Mouse (Mus musculus): ENCODE results near the gene Gm20503. TPM values are rescaled to one million over a fixed set of nuclear protein-coding genes. Genes with fewer than 3 reads are reported as not detected.

The Gm20503 gene
- total and polyA plus RNA-seq, 3 experiments: 0.13 to 0.70 TPM; not detected in 1

DNA sequence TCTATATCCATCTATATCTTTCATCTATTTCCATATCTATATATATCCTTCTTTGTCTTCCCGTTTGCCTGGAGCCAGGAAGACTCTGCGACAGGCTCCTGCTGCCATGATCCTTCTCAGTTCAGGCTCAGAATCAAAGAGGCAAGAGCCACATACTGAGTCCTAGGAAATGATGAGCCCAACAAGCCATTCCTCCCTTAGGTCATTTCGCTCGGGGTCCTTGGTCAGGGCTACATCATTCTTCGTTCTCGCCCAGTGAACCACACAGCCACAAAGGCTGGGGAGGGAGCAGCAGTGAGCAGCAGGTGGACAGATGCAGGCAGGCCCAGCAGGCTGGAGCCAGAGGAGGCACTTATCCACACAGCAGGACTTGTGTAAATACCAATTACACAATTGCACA, 21.6 kb upstream of the Gm20503 start:
- H3K36me3 ChIP-seq (replicated peaks in 1 of 2; ENCODE audit: control insufficient read depth in 1 of 2, insufficient read depth in 1 of 2, low read length in 1 of 2): no peaks in the 10 kb centered on the region

GRCm38 (mm10) chr4:58982806-58983205, 20.2 kb upstream of the Gm20503 start:
- in situ Hi-C loops (cut with MboI; ENCODE audit: low pct_ligation_motif_present, low pct_unique_long_range_greater_than_20kb, low sequenced_read_pairs) (no loop called here), dilution Hi-C loops (cut with MboI; ENCODE audit: extremely low pct_ligation_motif_present, extremely low pct_unique_long_range_greater_than_20kb, low sequenced_read_pairs) (no loop called here)
- H3K4me2 ChIP-seq (ENCODE audit: insufficient read depth, low read depth, poor library complexity, severe bottlenecking): no peak overlapping the region
- no peak for TF ChIP-seq E2F4 (IDR thresholded peaks at IDR 0.05; ENCODE audit: insufficient replicate concordance, low read depth, low read length)
- TF ChIP-seq POLR2AphosphoS2 (IDR thresholded peaks at IDR 0.05; ENCODE audit: low read depth, low read length): no peak
- no peak for TF ChIP-seq USF1 (IDR thresholded peaks at IDR 0.05; ENCODE audit: low read depth, low read length)
- no peak for TF ChIP-seq ZMIZ1 (IDR thresholded peaks at IDR 0.05; ENCODE audit: low read depth, low read length)
- TF ChIP-seq PAX5 (IDR thresholded peaks at IDR 0.05; ENCODE audit: low read length): no peak
- TF ChIP-seq JUND (conservative IDR thresholded peaks at IDR 0.05; ENCODE audit: low read depth, low read length): no peak
- no peak for TF ChIP-seq UBTF (IDR thresholded peaks at IDR 0.05; ENCODE audit: low read depth, low read length)
- TF ChIP-seq JUN (IDR thresholded peaks at IDR 0.05; ENCODE audit: insufficient read depth, low read depth, low read length): no peak
- no peak for TF ChIP-seq TCF12 (IDR thresholded peaks at IDR 0.05; ENCODE audit: low read depth, low read length)
- H3K79me2 ChIP-seq (replicated peaks; ENCODE audit: control insufficient read depth, extremely low read depth, insufficient read depth, poor library complexity, severe bottlenecking): no peaks in the 10 kb centered on the region
- no peak overlapping the region for H3K9ac ChIP-seq (ENCODE audit: insufficient read depth, low read depth)
- no peaks in the 10 kb centered on the region for H3K27me3 ChIP-seq (replicated peaks)
- H3K4me3 ChIP-seq (replicated peaks in 1 of 3; ENCODE audit: low read depth in 2 of 3, low read length in 2 of 3, poor library complexity in 1 of 3): no peak overlapping the region
- DNase-seq (ENCODE audit: extremely low read depth): no peak
- H3K4me1 ChIP-seq (ENCODE audit: control insufficient read depth in 1 of 2, insufficient read depth in 2 of 2): peaks cover 2 to 14% of the 10 kb centered on the region in 2 experiments; a peak in 3 of 4 replicates
- no peaks in the 10 kb centered on the region for H3K9me3 ChIP-seq (replicated peaks; ENCODE audit: low read length)
- H3K27ac ChIP-seq (ENCODE audit: insufficient read depth, low read depth): no peak overlapping the region
- H3K36me3 ChIP-seq (replicated peaks in 1 of 2; ENCODE audit: control insufficient read depth in 1 of 2, insufficient read depth in 1 of 2, low read length in 1 of 2): no peaks in the 10 kb centered on the region

More for the DNA sequence above, 21.6 kb upstream of the Gm20503 start:
- TF ChIP-seq JUN (IDR thresholded peaks at IDR 0.05; ENCODE audit: insufficient read depth, low read depth, low read length) (no peak), RAD21 (IDR thresholded peaks at IDR 0.05; ENCODE audit: low read depth, low read length) (no peak), MXI1 (IDR thresholded peaks at IDR 0.05; ENCODE audit: low read depth, low read length) (no peak), CHD2 (IDR thresholded peaks at IDR 0.05; ENCODE audit: low read length) (no peak), ZNF384 (IDR thresholded peaks at IDR 0.05; ENCODE audit: low read depth, low read length) (no peak), MEF2A (IDR thresholded peaks at IDR 0.05; ENCODE audit: borderline replicate concordance, low read depth, low read length) (no peak), POLR2AphosphoS2 (IDR thresholded peaks at IDR 0.05; ENCODE audit: low read depth, low read length) (no peak), BHLHE40 (IDR thresholded peaks at IDR 0.05; ENCODE audit: low read depth, low read length) (no peak), CTCF (conservative IDR thresholded peaks at IDR 0.05 in 1 of 2, IDR thresholded peaks at IDR 0.05 in 1 of 2; ENCODE audit: low read depth in 2 of 2, low read length in 2 of 2) (no peak), HCFC1 (IDR thresholded peaks at IDR 0.05; ENCODE audit: low read depth, low read length) (no peak), SMC3 (IDR thresholded peaks at IDR 0.05; ENCODE audit: low read depth, low read length) (no peak), SIN3A (IDR thresholded peaks at IDR 0.05; ENCODE audit: low read length) (no peak), TBP (conservative IDR thresholded peaks at IDR 0.05; ENCODE audit: low read depth, low read length) (no peak), USF1 (IDR thresholded peaks at IDR 0.05; ENCODE audit: low read depth, low read length) (no peak), IRF4 (IDR thresholded peaks at IDR 0.05; ENCODE audit: low read depth, low read length) (no peak), JUND (conservative IDR thresholded peaks at IDR 0.05; ENCODE audit: low read depth, low read length) (no peak), POLR2A (IDR thresholded peaks at IDR 0.05; ENCODE audit: low read depth, low read length) (no peak)
- Histone ChIP-seq H3K27ac (ENCODE audit: insufficient read depth, low read depth) (no peak overlapping the region), H3K9me3 (replicated peaks; ENCODE audit: low read length) (no peaks in the 10 kb centered on the region), H3K4me3 (replicated peaks in 1 of 3; ENCODE audit: low read depth in 2 of 3, low read length in 2 of 3, poor library complexity in 1 of 3) (no peak overlapping the region), H3K4me2 (ENCODE audit: insufficient read depth, low read depth, poor library complexity, severe bottlenecking) (no peak overlapping the region), H3K79me2 (replicated peaks; ENCODE audit: control insufficient read depth, extremely low read depth, insufficient read depth, poor library complexity, severe bottlenecking) (no peaks in the 10 kb centered on the region), H3K9ac (ENCODE audit: insufficient read depth, low read depth) (no peak overlapping the region), H3K27me3 (replicated peaks) (no peaks in the 10 kb centered on the region), H3K4me1 (ENCODE audit: control insufficient read depth in 1 of 2, insufficient read depth in 2 of 2) (peaks cover 2 to 4% of the 10 kb centered on the region in 2 experiments; a peak in 3 of 4 replicates)
- DNase-seq (ENCODE audit: extremely low read depth): no peak
- in situ Hi-C loops (cut with MboI; ENCODE audit: low pct_ligation_motif_present, low pct_unique_long_range_greater_than_20kb, low sequenced_read_pairs) (no loop called here), dilution Hi-C loops (cut with MboI; ENCODE audit: extremely low pct_ligation_motif_present, extremely low pct_unique_long_range_greater_than_20kb, low sequenced_read_pairs) (no loop called here)

All from CH12.LX (cell line).